Mouse (Mus musculus): Measurements from ENCODE around the gene Ano7. TPM values are rescaled to one million over a fixed set of nuclear protein-coding genes. Genes with fewer than 3 reads are reported as not detected.

The Ano7 gene
- polyA plus RNA-seq (2012; rRNA removed): 0.59 and 0.69 TPM in 2 replicates

GRCm38 (mm10) chr1:93373665-93374064 lies at the start of gene Ano7:
Ano7 (plus strand) TSS chr1:93373930.
- TF ChIP-seq CTCF (IDR thresholded peaks at IDR 0.05; ENCODE audit: insufficient read depth, low read length) (no peak), POLR2A (IDR thresholded peaks at IDR 0.05; ENCODE audit: borderline replicate concordance, extremely low read depth, low read depth, low read length) (no peak)
- Histone ChIP-seq H3K4me1 (ENCODE audit: control insufficient read depth, insufficient read depth, low read length) (no peaks in the 10 kb centered on the region), H3K4me3 (replicated peaks; ENCODE audit: extremely low read depth, low read depth, low read length) (no peak within 1 kb of the TSS)
- DNase-seq: no peak
- WGBS: 62% methylated on average over 4 of the region's 4 CpGs

- DNase-seq: no peak
- TF ChIP-seq CTCF (IDR thresholded peaks at IDR 0.05; ENCODE audit: insufficient read depth, low read length): no peak
- TF ChIP-seq POLR2A (IDR thresholded peaks at IDR 0.05; ENCODE audit: borderline replicate concordance, extremely low read depth, low read depth, low read length): no peak
- Histone ChIP-seq H3K4me3 (replicated peaks; ENCODE audit: extremely low read depth, low read depth, low read length) (no peak overlapping the region), H3K4me1 (ENCODE audit: control insufficient read depth, insufficient read depth, low read length) (no peaks in the 10 kb centered on the region)
- WGBS: 91% methylated on average over 6 of the region's 6 CpGs
Measured at GRCm38 (mm10) chr1:93323973-93324372, 49.8 kb upstream of the Ano7 start.

GRCm38 (mm10) chr1:93326446-93326845 lies 47.3 kb upstream of the Ano7 start:
- 74% methylated on average over 3 of the region's 3 CpGs for WGBS
- DNase-seq: no peak
- Histone ChIP-seq H3K4me3 (replicated peaks; ENCODE audit: extremely low read depth, low read depth, low read length) (no peak overlapping the region), H3K4me1 (ENCODE audit: control insufficient read depth, insufficient read depth, low read length) (no peaks in the 10 kb centered on the region)
- no peak for TF ChIP-seq CTCF (IDR thresholded peaks at IDR 0.05; ENCODE audit: insufficient read depth, low read length)
- TF ChIP-seq POLR2A (IDR thresholded peaks at IDR 0.05; ENCODE audit: borderline replicate concordance, extremely low read depth, low read depth, low read length): no peak

GRCm38 (mm10) chr1:93334621-93335020 lies 39.1 kb upstream of the Ano7 start:
- TF ChIP-seq CTCF (IDR thresholded peaks at IDR 0.05; ENCODE audit: insufficient read depth, low read length) (no peak), POLR2A (IDR thresholded peaks at IDR 0.05; ENCODE audit: borderline replicate concordance, extremely low read depth, low read depth, low read length) (no peak)
- Histone ChIP-seq H3K4me1 (ENCODE audit: control insufficient read depth, insufficient read depth, low read length) (no peaks in the 10 kb centered on the region), H3K4me3 (replicated peaks; ENCODE audit: extremely low read depth, low read depth, low read length) (no peak overlapping the region)
- DNase-seq: no peak
- 84% methylated on average over 2 of the region's 2 CpGs for WGBS

- H3K4me1 ChIP-seq (ENCODE audit: control insufficient read depth, insufficient read depth, low read length): no peaks in the 10 kb centered on the region; the same call in 1 of the 2 replicates
- peak; percentile 89 for DNase-seq
- H3K4me3 ChIP-seq (replicated peaks; ENCODE audit: extremely low read depth, low read depth, low read length): peak within 1 kb of the TSS; percentile 88
- no peak for TF ChIP-seq POLR2A (IDR thresholded peaks at IDR 0.05; ENCODE audit: borderline replicate concordance, extremely low read depth, low read depth, low read length)
- no peak for TF ChIP-seq CTCF (IDR thresholded peaks at IDR 0.05; ENCODE audit: insufficient read depth, low read length)
- WGBS: under 1% methylated on average over 63 of the region's 63 CpGs
Measured at GRCm38 (mm10) chr1:93342648-93343503, 30.9 kb upstream of the Ano7 start, which contains the start of the genes Ppp1r7 and Pask. Ppp1r7 (plus strand) TSS chr1:93342854. Pask (minus strand) TSS chr1:93343482.

GRCm38 (mm10) chr1:93343504-93344047 lies 30.2 kb upstream of the Ano7 start:
- WGBS: under 1% methylated on average over 39 of the region's 39 CpGs
- no peaks in the 10 kb centered on the region; the same call in 1 of the 2 replicates for H3K4me1 ChIP-seq (ENCODE audit: control insufficient read depth, insufficient read depth, low read length)
- TF ChIP-seq CTCF (IDR thresholded peaks at IDR 0.05; ENCODE audit: insufficient read depth, low read length): no peak
- peak; percentile 74; the same call in 1 of the 2 replicates for TF ChIP-seq POLR2A (IDR thresholded peaks at IDR 0.05; ENCODE audit: borderline replicate concordance, extremely low read depth, low read depth, low read length)
- peak overlapping the region; percentile 88 for H3K4me3 ChIP-seq (replicated peaks; ENCODE audit: extremely low read depth, low read depth, low read length)
- DNase-seq: no peak

GRCm38 (mm10) chr1:93347176-93347575 lies 26.6 kb upstream of the Ano7 start:
- Histone ChIP-seq H3K4me3 (replicated peaks; ENCODE audit: extremely low read depth, low read depth, low read length) (no peak overlapping the region), H3K4me1 (ENCODE audit: control insufficient read depth, insufficient read depth, low read length) (no peaks in the 10 kb centered on the region; the same call in 1 of the 2 replicates)
- DNase-seq: no peak
- 74% methylated on average over 5 of the region's 5 CpGs for WGBS
- no peak for TF ChIP-seq POLR2A (IDR thresholded peaks at IDR 0.05; ENCODE audit: borderline replicate concordance, extremely low read depth, low read depth, low read length)
- TF ChIP-seq CTCF (IDR thresholded peaks at IDR 0.05; ENCODE audit: insufficient read depth, low read length): no peak

GRCm38 (mm10) chr1:93349701-93350100 lies 24.0 kb upstream of the Ano7 start:
- DNase-seq: no peak
- 75% methylated on average over 4 of the region's 4 CpGs for WGBS
- no peak overlapping the region for H3K4me3 ChIP-seq (replicated peaks; ENCODE audit: extremely low read depth, low read depth, low read length)
- no peak for TF ChIP-seq CTCF (IDR thresholded peaks at IDR 0.05; ENCODE audit: insufficient read depth, low read length)
- no peak for TF ChIP-seq POLR2A (IDR thresholded peaks at IDR 0.05; ENCODE audit: borderline replicate concordance, extremely low read depth, low read depth, low read length)
- H3K4me1 ChIP-seq (ENCODE audit: control insufficient read depth, insufficient read depth, low read length): no peaks in the 10 kb centered on the region

GRCm38 (mm10) chr1:93352724-93353123 lies 21.0 kb upstream of the Ano7 start:
- DNase-seq: no peak
- no peak overlapping the region for H3K4me3 ChIP-seq (replicated peaks; ENCODE audit: extremely low read depth, low read depth, low read length)
- no peaks in the 10 kb centered on the region for H3K4me1 ChIP-seq (ENCODE audit: control insufficient read depth, insufficient read depth, low read length)
- 94% methylated on average over 2 of the region's 2 CpGs for WGBS
- TF ChIP-seq POLR2A (IDR thresholded peaks at IDR 0.05; ENCODE audit: borderline replicate concordance, extremely low read depth, low read depth, low read length) (no peak), CTCF (IDR thresholded peaks at IDR 0.05; ENCODE audit: insufficient read depth, low read length) (no peak)

Data from lung, adult 2 months (tissue).